Mouse (Mus musculus) ES-Bruce4 (cell line): ENCODE measurements at regions not wholly inside any gene's neighbourhood (a gene's known extent, or its start where the extent isn't known, plus 50 kb on each side); places are given as distances from the start of the nearest gene placed in this dataset.

Source experiments
- H3K27ac ChIP-seq: 2 replicates; pipeline ENCODE4 v1.5.1; 2012; ENCODE audit warnings: low read length, inconsistent platforms; ENCODE audit not compliant: insufficient read depth
- H3K27me3 ChIP-seq: 2 replicates; pipeline ENCODE4 v1.6.1; 2012; ENCODE audit warnings: mild to moderate bottlenecking, low read length, inconsistent platforms; ENCODE audit not compliant: control insufficient read depth, poor library complexity, insufficient read depth, severe bottlenecking
- H3K36me3 ChIP-seq: 2 replicates; pipeline ENCODE4 v1.6.1; 2012; ENCODE audit warnings: inconsistent platforms, mild to moderate bottlenecking, low read length, moderate library complexity; ENCODE audit not compliant: control insufficient read depth, poor library complexity, insufficient read depth, severe bottlenecking
- H3K4me1 ChIP-seq: one replicate; pipeline ENCODE4 v1.8.1; 2011; ENCODE audit warnings: low read length; ENCODE audit not compliant: control insufficient read depth, insufficient read depth
- H3K4me3 ChIP-seq: 2 replicates; pipeline ENCODE4 v1.5.1; 2011; ENCODE audit warnings: low read depth, mild to moderate bottlenecking, low read length
- H3K9ac ChIP-seq: 2 replicates; pipeline ENCODE4 v1.6.1; 2012; ENCODE audit warnings: low read depth, mild to moderate bottlenecking, inconsistent platforms; ENCODE audit not compliant: poor library complexity, severe bottlenecking
- H3K9me3 ChIP-seq: replicated peaks from 2 replicates; pipeline ENCODE4 v1.6.1; 2012; ENCODE audit warnings: mild to moderate bottlenecking, low read length, inconsistent platforms; ENCODE audit not compliant: control insufficient read depth, poor library complexity, insufficient read depth, severe bottlenecking
- CTCF ChIP-seq: IDR thresholded peaks from one replicate; pipeline ENCODE4 v1.8.1; 2011; ENCODE audit warnings: low read depth, low read length
- EP300 ChIP-seq: IDR thresholded peaks from 2 replicates; pipeline ENCODE4 v1.6.1; 2011; ENCODE audit warnings: low read depth, low read length; ENCODE audit not compliant: insufficient read depth
- POLR2A ChIP-seq: IDR thresholded peaks from one replicate; pipeline ENCODE4 v1.8.1; 2011; ENCODE audit warnings: low read length; ENCODE audit not compliant: insufficient read depth

GRCm38 (mm10) chr13:64594376-64594775 is 96.8 kb upstream of the Fam240b start:
- no peak overlapping the region for H3K27ac ChIP-seq
- no peak overlapping the region for H3K9ac ChIP-seq
- H3K27me3 ChIP-seq = no peaks in the 10 kb centered on the region
- H3K9me3 ChIP-seq = no peaks in the 10 kb centered on the region
- H3K4me3 ChIP-seq = no peak overlapping the region
- H3K4me1 ChIP-seq = no peaks in the 10 kb centered on the region
- H3K36me3 ChIP-seq = no peaks in the 10 kb centered on the region
- no peak for TF ChIP-seq CTCF
- no peak for TF ChIP-seq EP300
- TF ChIP-seq POLR2A = no peak

- Histone ChIP-seq H3K27me3 (peaks cover 1% of the 10 kb centered on the region; the same call in 1 of the 2 replicates), H3K9me3 (no peaks in the 10 kb centered on the region), H3K4me1 (no peaks in the 10 kb centered on the region), H3K36me3 (no peaks in the 10 kb centered on the region), H3K27ac (no peak overlapping the region), H3K4me3 (no peak overlapping the region), H3K9ac (no peak overlapping the region)
- peak; percentile 45 for TF ChIP-seq CTCF
- no peak for TF ChIP-seq EP300
Measured at GRCm38 (mm10) chr13:64573711-64574110, 76.1 kb upstream of the Fam240b start.

- no peak overlapping the region for H3K27ac ChIP-seq
- H3K36me3 ChIP-seq = no peaks in the 10 kb centered on the region
- no peak overlapping the region for H3K4me3 ChIP-seq
- H3K27me3 ChIP-seq = peaks cover 1% of the 10 kb centered on the region; the same call in 1 of the 2 replicates
- no peaks in the 10 kb centered on the region for H3K4me1 ChIP-seq
- H3K9ac ChIP-seq = no peak overlapping the region
- H3K9me3 ChIP-seq = peaks cover 15% of the 10 kb centered on the region
- TF ChIP-seq CTCF (no peak), POLR2A (no peak), EP300 (no peak)
Measured at GRCm38 (mm10) chr13:64568876-64569275, 71.3 kb upstream of the Fam240b start.

- Histone ChIP-seq H3K27ac (no peak overlapping the region), H3K27me3 (peaks cover 1% of the 10 kb centered on the region; the same call in 1 of the 2 replicates), H3K9ac (no peak overlapping the region), H3K4me3 (no peak overlapping the region), H3K9me3 (peaks cover 25% of the 10 kb centered on the region), H3K4me1 (no peaks in the 10 kb centered on the region), H3K36me3 (no peaks in the 10 kb centered on the region)
- no peak for TF ChIP-seq EP300
- TF ChIP-seq POLR2A = no peak
- TF ChIP-seq CTCF = no peak
Measured at GRCm38 (mm10) chr13:64566966-64567708, 69.5 kb upstream of the Fam240b start.

GRCm38 (mm10) chr13:64565791-64566190 is 68.2 kb upstream of the Fam240b start:
- Histone ChIP-seq H3K9me3 (peaks cover 25% of the 10 kb centered on the region), H3K27ac (peak overlapping the region; percentile 64; the same call in 1 of the 2 replicates), H3K4me3 (no peak overlapping the region), H3K27me3 (peaks cover 1% of the 10 kb centered on the region; the same call in 1 of the 2 replicates), H3K4me1 (no peaks in the 10 kb centered on the region), H3K36me3 (no peaks in the 10 kb centered on the region), H3K9ac (no peak overlapping the region)
- no peak for TF ChIP-seq POLR2A
- no peak for TF ChIP-seq EP300
- TF ChIP-seq CTCF = no peak
